Mouse (Mus musculus): ENCODE measurements around the gene Gls2.
"Not testable (repeated sequence)": the region's sequence is repeated elsewhere in the genome, so short reads cannot be mapped to it uniquely, and the experiment has no call there.

Gene Gls2

GRCm38 (mm10) chr10:128194551-128195461, 549 bp downstream of the Gls2 start:
- DNase-seq (ENCODE audit: low spot score in 2 of 2) = peak in 1 of 2 experiments; percentile 10

DNA sequence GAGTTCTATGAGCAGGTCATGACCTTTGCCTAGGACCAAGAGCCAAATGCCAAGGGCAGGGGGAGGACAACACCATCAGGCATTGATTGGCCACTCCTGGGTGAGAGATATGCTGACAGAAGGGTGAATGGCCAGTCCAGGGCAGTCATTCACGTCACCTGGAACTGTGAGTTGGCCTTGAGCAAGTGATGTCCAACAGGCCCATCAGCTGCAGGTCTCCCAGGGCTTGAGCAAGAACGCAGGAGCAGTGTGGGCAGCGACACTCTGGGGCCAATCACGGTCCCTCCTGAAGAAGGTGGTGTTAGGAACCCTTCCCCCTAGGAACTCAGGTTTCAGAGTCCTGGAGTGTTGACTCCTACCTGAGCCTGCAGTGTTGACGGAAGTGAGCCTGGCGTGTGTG, 7.6 kb downstream of the Gls2 start:
- DNase-seq (ENCODE audit: low spot score in 2 of 2) = no peak

- no peak for DNase-seq (ENCODE audit: low spot score in 2 of 2)
Observed at GRCm38 (mm10) chr10:128204941-128205340, 10.7 kb downstream of the Gls2 start.

DNA sequence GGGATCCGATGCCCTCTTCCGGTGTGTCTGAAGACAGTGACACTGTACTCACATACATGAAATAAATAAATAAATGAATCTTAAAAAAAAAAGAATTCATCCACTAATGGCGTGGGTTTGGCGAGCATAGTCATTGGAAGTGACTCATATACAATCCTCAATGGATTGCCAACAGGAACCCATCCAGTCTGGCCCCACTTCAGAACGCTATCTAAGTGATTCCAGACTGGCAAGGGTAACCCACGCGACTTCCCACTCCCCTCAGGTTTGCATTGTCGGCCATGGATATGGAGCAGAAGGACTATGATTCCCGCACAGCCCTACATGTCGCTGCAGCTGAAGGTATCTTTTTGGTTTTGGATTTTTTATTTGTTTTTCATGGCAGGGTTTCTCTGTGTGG, 14.1 kb downstream of the Gls2 start:
- DNase-seq (ENCODE audit: low spot score in 2 of 2) = no peak

DNA sequence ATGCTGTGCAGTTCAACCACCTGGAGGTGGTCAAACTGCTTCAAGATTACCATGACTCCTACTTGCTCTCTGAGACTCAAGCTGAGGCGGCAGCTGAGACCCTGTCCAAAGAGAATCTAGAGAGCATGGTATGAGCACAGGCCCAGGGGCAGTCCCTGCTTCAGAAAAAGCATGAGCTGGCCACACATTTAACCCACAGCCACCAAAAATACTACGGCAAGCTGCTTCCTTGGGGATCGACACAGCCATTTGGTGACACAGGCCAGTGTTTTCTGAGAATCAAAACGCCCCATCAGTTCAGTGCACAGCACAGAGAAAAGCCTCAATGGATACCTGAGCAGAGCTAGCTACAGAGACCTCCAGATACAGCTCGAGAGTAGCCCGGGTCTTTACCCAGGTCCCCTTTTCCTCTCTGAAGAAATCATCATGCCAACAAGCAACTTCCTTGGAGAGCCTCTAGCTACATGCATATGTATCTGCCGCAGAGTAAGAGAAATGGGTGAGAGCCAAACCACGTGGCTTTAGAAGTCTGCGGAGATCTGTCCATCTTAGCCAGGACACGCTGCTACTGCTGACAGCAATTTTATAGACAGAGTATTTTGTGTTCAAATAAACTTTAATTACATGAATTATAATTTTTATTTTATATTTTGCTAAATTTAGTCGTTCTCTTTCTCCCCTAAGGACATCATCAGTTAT, 15.2 kb downstream of the Gls2 start:
- no peak for DNase-seq (ENCODE audit: low spot score in 2 of 2)

DNA sequence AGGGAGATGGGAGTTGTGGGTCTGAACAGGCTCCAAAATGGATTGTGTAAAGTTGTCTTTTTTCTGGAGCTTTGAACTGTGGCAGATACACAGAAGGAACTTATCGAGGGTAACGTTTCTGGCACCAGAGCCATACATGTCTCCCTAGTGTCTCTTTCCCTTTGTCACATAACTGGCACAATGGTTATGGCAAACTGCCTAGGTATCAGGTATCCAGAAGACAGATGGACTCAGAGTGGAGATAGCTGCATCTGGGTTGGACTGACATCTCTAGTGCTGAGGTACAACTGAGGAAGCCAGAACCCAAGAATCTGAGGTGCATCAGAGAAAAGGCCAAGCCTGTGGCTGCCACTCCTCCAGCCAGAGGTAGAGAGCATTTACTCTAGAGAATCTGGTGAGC, 15.9 kb downstream of the Gls2 start:
- no peak for DNase-seq (ENCODE audit: low spot score in 2 of 2)

GRCm38 (mm10) chr10:128210954-128211353, 16.7 kb downstream of the Gls2 start:
- peak in 1 of 2 experiments; percentile 7 for DNase-seq (ENCODE audit: low spot score in 2 of 2)

DNA sequence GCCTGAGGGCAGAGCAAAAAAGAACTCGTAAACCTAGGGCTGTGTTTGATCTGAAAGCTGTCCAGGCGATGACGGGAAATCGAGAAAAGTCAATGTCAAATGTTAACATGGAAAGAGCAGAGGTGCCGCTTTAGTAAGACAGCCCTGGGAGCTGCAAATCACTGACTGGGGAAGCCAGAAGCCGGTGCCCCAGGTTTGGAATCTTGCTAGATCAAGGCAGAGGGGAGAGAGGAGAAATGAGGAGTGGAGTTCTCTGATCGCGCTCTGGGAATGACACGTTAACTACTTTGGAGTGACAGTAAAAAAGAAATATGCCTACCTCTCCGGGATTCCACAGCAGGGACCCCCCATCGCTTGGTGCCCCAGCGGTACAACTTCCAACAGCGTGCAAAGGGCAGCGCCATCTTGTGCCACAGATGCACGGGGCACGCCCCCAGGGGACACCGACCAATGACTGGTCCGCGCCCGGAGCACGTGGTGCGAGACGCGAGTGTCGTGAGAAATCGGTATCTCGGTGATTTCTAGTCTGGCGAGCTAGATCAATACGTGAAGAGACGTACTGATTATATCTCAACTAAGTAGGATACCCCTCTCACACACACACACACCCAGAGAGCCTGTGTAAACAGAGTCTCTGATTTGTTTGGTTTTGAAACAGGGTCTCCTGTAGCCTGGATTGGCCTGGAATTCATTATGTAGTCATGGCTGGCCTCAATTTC, 17.3 kb downstream of the Gls2 start, which contains the start of gene Spryd4:
Spryd4 (minus strand) TSS at position 418 of the 719 bp plus-strand sequence.
- peak; percentile 81 to 90 for DNase-seq (ENCODE audit: low spot score in 2 of 2)

DNA sequence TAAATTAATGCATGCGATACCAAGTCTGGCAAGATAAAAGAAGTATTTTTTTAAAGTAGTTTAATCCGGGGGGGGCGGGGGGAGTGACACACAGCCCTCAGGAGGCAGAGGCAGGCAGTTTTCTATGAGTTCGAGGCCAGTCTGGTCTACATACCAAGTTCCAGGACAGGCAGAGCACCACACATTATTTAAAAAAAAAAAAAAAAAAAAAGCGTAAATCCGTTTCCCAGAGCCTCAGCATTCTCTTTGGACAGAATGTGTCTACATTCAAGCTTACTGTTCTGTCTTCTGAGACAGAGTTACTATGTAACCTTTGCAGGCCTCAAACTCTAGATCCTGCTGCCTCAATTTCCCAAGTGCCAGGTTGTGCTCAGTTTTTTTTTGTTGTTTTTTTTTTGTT, 17.9 kb downstream of the Gls2 start:
- DNase-seq (ENCODE audit: low spot score in 2 of 2) = no peak

DNA sequence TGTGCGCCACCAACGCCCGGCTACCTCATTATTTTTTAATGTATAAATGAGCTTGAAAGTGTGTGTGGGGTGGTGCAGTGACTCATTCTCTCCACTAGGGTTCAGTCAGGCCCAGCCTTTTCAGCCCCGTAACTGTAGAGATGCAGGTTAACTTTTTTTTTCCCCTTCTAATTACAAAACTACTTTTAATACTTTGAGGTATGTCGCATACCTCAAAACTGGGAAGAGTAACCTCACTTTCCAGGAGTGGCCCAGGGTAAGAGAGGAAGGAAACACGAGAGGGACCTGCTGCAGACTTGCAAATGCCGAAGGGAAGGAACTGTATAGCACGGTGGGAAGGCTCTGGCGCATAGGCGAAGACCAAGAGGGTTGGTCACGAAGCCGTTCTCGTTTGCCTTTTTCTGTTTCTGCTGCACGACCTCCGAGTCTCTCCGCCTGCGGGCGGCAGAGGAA, 18.6 kb downstream of the Gls2 start:
- peak; percentile 43 to 54 for DNase-seq (ENCODE audit: low spot score in 2 of 2)

- not testable (repeated sequence) for DNase-seq (ENCODE audit: low spot score in 2 of 2)
Observed at GRCm38 (mm10) chr10:128214112-128214511, 19.9 kb downstream of the Gls2 start.

GRCm38 (mm10) chr10:128214981-128215380, 20.7 kb downstream of the Gls2 start:
- DNase-seq (ENCODE audit: low spot score in 2 of 2) = no peak

GRCm38 (mm10) chr10:128218387-128219117, 24.3 kb downstream of the Gls2 start:
- DNase-seq (ENCODE audit: low spot score in 2 of 2) = no peak

DNA sequence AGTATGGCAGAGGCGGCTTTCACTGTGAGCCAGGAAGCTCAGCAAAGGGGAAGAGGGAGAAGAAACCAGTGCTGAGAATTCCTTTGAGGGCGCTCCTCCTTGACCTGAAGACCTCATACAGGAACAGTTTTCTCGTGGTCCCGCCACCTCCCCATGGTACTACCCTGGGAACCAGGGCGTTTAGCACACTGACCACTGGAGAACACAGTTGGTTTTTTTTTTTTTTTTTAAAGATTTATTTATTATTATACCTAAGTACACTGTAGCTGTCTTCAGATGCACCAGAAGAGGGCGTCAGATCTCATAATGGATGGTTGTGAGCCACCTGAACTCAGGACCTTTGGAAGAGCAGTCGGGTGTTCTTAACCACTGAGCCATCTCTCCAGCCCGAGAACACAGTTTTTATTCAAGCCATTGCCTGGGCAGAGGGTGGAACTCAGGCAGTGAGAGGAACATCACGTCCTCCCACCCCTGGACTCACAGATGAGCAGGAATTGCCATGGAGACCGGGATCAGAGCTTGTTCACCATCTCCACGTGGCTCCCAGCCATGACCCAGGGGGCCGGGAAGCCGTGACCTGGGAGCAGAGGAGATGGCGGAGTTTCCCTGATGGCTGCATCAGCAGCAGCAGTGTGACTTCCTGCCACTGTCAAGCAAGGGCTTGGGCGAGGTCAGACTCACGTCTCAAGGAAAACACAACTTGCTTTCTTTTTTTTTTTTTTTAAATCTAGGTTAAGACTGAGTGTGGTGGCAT, 27.5 kb downstream of the Gls2 start:
- DNase-seq (ENCODE audit: low spot score in 2 of 2) = no peak

GRCm38 (mm10) chr10:128225064-128225463, 30.8 kb downstream of the Gls2 start:
- DNase-seq (ENCODE audit: low spot score in 2 of 2) = no peak

DNA sequence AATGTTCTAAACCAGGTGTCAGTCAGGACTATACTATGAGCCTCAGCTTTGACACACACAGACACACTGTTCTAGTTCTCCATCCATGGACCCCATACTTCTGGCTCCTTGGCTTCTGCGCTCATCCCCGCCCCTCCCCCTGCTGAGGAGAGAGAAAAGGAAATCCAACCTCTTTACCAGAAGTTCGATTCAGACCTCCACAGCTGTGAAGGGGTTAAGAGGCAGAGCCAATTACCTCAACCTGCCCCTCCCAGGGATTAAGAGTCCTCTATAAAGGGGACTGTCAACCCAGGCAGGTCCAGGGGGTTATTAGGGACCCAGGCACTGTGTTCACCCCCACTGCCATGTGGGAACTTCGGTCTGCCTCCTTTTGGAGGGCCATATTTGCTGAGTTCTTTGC, 31.3 kb downstream of the Gls2 start, which contains the start of gene Mip:
Mip (plus strand) TSS at position 301 of the 400 bp plus-strand sequence.
- no peak for DNase-seq (ENCODE audit: low spot score in 2 of 2)

- no peak for DNase-seq (ENCODE audit: low spot score in 2 of 2)
Observed at GRCm38 (mm10) chr10:128227592-128227991, 33.3 kb downstream of the Gls2 start.

- no peak for DNase-seq (ENCODE audit: low spot score in 2 of 2)
Observed at GRCm38 (mm10) chr10:128228009-128228408, 33.8 kb downstream of the Gls2 start.

DNA sequence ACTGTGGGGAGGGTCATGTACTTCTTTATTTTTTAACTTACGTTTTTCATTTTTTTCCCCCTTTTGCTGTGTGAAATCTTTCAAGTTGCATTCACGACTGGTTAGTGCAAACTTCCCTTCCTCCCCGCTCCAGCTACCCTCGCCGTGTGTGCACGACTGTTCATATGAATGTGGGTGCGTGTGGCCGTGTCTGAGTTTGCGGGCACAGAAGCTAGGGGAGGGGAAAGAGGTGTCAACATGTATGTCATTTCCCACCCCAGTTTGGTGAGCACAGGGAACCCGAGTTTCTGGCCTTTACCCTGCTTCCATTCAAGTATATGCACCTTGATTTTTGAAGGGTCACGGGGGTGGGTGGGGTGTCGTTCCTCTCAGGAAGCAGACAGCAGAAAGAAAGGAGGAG, 36.3 kb downstream of the Gls2 start:
- no peak for DNase-seq (ENCODE audit: low spot score in 2 of 2)

DNA sequence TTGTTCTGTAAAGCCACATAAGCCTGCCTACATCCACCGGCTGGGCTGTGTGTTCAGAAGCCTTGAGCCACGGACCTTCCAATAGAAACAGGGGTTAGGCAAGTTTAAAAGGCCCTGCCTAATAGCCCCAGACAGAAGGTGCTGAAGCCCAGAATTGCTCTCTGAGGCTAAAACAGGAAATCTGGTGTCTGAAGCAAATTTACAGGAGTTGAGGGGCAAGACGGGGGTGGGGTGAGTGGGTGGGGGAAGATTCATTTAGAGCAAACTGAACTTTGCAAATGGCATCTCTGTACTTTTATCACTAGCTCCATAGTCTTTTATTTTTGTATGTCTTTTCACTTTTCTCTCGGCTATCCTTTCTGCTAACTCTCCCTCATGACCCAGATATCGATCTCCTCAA, 36.9 kb downstream of the Gls2 start:
- no peak for DNase-seq (ENCODE audit: low spot score in 2 of 2)

All from cerebellum, postnatal 4 days (tissue).